In the genomic region with DNA sequence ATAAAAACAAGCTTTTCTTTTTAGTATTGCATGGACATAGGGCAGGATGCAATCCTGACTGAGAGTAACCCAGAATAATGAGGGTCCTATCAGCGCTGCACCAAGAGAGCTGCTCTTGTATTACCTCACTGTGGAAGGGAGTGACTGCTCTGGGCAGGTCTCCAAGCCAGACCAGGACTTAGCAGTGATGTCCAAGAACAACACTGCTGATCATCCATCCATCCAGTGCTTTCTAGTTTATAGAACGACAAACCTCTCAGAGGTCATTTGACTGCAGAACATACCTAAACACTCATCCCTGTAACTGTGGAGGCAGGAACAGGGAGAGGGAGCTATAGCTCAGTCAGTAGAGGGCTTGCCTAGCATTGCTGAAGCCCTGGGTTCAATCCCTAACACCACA, we compare ENCODE assay signal across 10 mouse cellular contexts. TPM values are rescaled to one million over a fixed set of nuclear protein-coding genes. Genes with fewer than 3 reads are reported as not detected.
DNase-seq lines count a peak whose midpoint lies in the region; ATAC-seq lines count a peak whose summit lies in the region.
"Had no signal": no experiment of that assay in that cellular context is flagged by ENCODE, and none has a peak within 500 bp of the region (broad histone marks: within the 10 kb centered on the region; RNA-seq: fewer than 3 reads in every experiment).

No protein-coding gene starts in this region.

- ATAC-seq in neural tube, embryonic 12.5 days (ENCODE audit: low FRiP score, low read depth), result no peak
- no peak for ATAC-seq in neural tube, embryonic 14.5 days (ENCODE audit: low read depth)

- H3K27ac ChIP-seq in neural tube, embryonic 12.5 days, result no peak overlapping the region
- no peak overlapping the region for H3K27ac ChIP-seq in neural tube, embryonic 14.5 days (ENCODE audit: low read depth, low read length)
- H3K27ac ChIP-seq: limb, embryonic 12.5 days had no signal

- peaks cover 20% of the 10 kb centered on the region; the same call in 1 of the 2 replicates for H3K27me3 ChIP-seq in neural tube, embryonic 12.5 days (replicated peaks)
- 0 out of 2 replicates have a peak, but pooled peaks cover 6% of the 10 kb centered on the region for H3K27me3 ChIP-seq in neural tube, embryonic 14.5 days (ENCODE audit: control insufficient read depth, insufficient read depth, low read length)

- H3K36me3 ChIP-seq in neural tube, embryonic 12.5 days, result no peaks in the 10 kb centered on the region
- H3K36me3 ChIP-seq in neural tube, embryonic 14.5 days (ENCODE audit: control insufficient read depth, insufficient read depth, low read length), result no peaks in the 10 kb centered on the region
- H3K36me3 ChIP-seq: forebrain, embryonic 10.5 days had no signal

- H3K4me3 ChIP-seq in neural tube, embryonic 12.5 days, result no peak overlapping the region
- H3K4me3 ChIP-seq in neural tube, embryonic 14.5 days (ENCODE audit: low read depth, low read length), result no peak overlapping the region
- H3K4me3 ChIP-seq: limb, embryonic 12.5 days had no signal

- peak overlapping the region; percentile 49; the same call in 1 of the 2 replicates for H3K4me2 ChIP-seq in neural tube, embryonic 12.5 days (replicated peaks)
- H3K4me2 ChIP-seq in neural tube, embryonic 14.5 days (ENCODE audit: low read depth, low read length), result no peak overlapping the region

- intact Hi-C loops in heart, postnatal 10 days (cut with DNase I), result loop anchor here (5.0 kb wide), 1 partner anchor 110 kb away; no protein-coding TSS in a partner anchor

- peak; percentile 32 for DNase-seq in adrenal gland, postnatal 14 days
- DNase-seq in adrenal gland, adult 18-20 months (ENCODE audit: low spot score in 2 of 2), result no peak
- no peak for DNase-seq in neural tube, embryonic 10.5 days (ENCODE audit: extremely low spot score, low spot score)
- DNase-seq in heart, postnatal 10 days, result peak; percentile 70 to 73
- no peak for DNase-seq in layer of hippocampus, adult 11-12 months (ENCODE audit: low spot score)
- no peak for DNase-seq in urinary bladder, postnatal 25 days (ENCODE audit: low spot score)

- H3K4me1 ChIP-seq in neural tube, embryonic 12.5 days, result peaks cover 54% of the 10 kb centered on the region
- peaks cover 37% of the 10 kb centered on the region for H3K4me1 ChIP-seq in neural tube, embryonic 14.5 days (ENCODE audit: control insufficient read depth, insufficient read depth, low read length)

- no peak overlapping the region for H3K9ac ChIP-seq in neural tube, embryonic 12.5 days
- H3K9ac ChIP-seq in neural tube, embryonic 14.5 days (replicated peaks; ENCODE audit: low read depth, low read length), result peak overlapping the region; percentile 26; the same call in 1 of the 2 replicates

- WGBS in neural tube, embryonic 12.5 days, result 63% methylated on average over 2 of the region's 2 CpGs
- WGBS in neural tube, embryonic 14.5 days, result 57% methylated on average over 2 of the region's 2 CpGs

- no peaks in the 10 kb centered on the region for H3K9me3 ChIP-seq in neural tube, embryonic 12.5 days
- no peaks in the 10 kb centered on the region for H3K9me3 ChIP-seq in neural tube, embryonic 14.5 days (ENCODE audit: control insufficient read depth, low read length)
- H3K9me3 ChIP-seq: forebrain, embryonic 10.5 days; limb, embryonic 12.5 days had no signal

RNA-seq across cellular contexts. Expression of gene Vangl1, which starts 11.9 kb away (rescaled TPM):
- total RNA-seq in adrenal gland, postnatal 14 days (2021), result 33.3 and 34.4 TPM in 2 replicates
- total RNA-seq in adrenal gland, adult 18-20 months (2021), result 10 to 100 TPM; 20.7 to 28.0 TPM
- polyA plus RNA-seq in neural tube, embryonic 12.5 days (2016; fragmentation: Nextera tagmentation; extraction: Ambion mirVana), result 12.3 and 14.9 TPM in 2 replicates
- total RNA-seq in heart, postnatal 10 days (2021), result 10 to 100 TPM; 24.2 to 25.3 TPM
- polyA plus RNA-seq in neural tube, embryonic 14.5 days (2014; fragmentation: Nextera tagmentation; extraction: Ambion mirVana), result 8.2 and 11.3 TPM in 2 replicates

Comparison
In these comparisons a context has a peak if more than half of its experiments do, and no peak if none do; other contexts are left out.
1. DNase-seq: peak in adrenal gland, postnatal 14 days (single experiment) and heart, postnatal 10 days (2 of 2); none in adrenal gland, adult 18-20 months (0 of 2), neural tube, embryonic 10.5 days (single experiment), layer of hippocampus, adult 11-12 months (single experiment) and urinary bladder, postnatal 25 days (single experiment).